Mouse (Mus musculus) embryonic facial prominence, embryonic 10.5 days (tissue): Measurements from ENCODE around the gene Tcea2. TPM values are rescaled to one million over a fixed set of nuclear protein-coding genes. Genes with fewer than 3 reads are reported as not detected.

Experiments
- DNase-seq: peaks from one replicate; pipeline ENCODE4 v3.0.0-alpha.2; 2017; ENCODE audit warnings: low spot score
- H3K27ac ChIP-seq: fragments of 300-500 bp; sonication (generic); replicated peaks from 2 replicates; pipeline ENCODE4 v1.5.1; 2016; ENCODE audit warnings: mild to moderate bottlenecking
- H3K27me3 ChIP-seq: fragments of 300-500 bp; sonication (generic); replicated peaks from 2 replicates; pipeline ENCODE4 v1.6.1; 2016; ENCODE audit warnings: low read depth, mild to moderate bottlenecking; ENCODE audit not compliant: poor library complexity, severe bottlenecking
- H3K36me3 ChIP-seq: fragments of 300-500 bp; sonication (generic); replicated peaks from 2 replicates; pipeline ENCODE4 v1.6.1; 2016; ENCODE audit warnings: mild to moderate bottlenecking, moderate library complexity
- H3K4me1 ChIP-seq: fragments of 300-500 bp; sonication (generic); 2 replicates; pipeline ENCODE4 v1.6.1; 2016
- H3K4me3 ChIP-seq: fragments of 300-500 bp; sonication (generic); 2 replicates; pipeline ENCODE4 v1.5.1; 2016; ENCODE audit warnings: mild to moderate bottlenecking, moderate library complexity
- H3K9me3 ChIP-seq: fragments of 300-500 bp; sonication (generic); 2 replicates; pipeline ENCODE4 v1.6.1; 2016; ENCODE audit warnings: mild to moderate bottlenecking
- WGBS: fragments of 180-500 bp; shearing (Covaris S2); methylation state at CpG from one replicate; pipeline ENCODE4 v1.1.7; 2016; 5-methylcytosine and 5-hydroxymethylcytosine counted together
- polyA plus RNA-seq: library from polyadenylated mRNA; unstranded; fragments of >200 nt; fragmentation: Nextera tagmentation; extraction: Ambion mirVana; gene quantifications from 2 replicates; pipeline ENCODE4 v1.2.1, GENCODE M21; 2016

The Tcea2 gene
- 18.3 and 18.8 TPM in 2 replicates for polyA plus RNA-seq

DNA sequence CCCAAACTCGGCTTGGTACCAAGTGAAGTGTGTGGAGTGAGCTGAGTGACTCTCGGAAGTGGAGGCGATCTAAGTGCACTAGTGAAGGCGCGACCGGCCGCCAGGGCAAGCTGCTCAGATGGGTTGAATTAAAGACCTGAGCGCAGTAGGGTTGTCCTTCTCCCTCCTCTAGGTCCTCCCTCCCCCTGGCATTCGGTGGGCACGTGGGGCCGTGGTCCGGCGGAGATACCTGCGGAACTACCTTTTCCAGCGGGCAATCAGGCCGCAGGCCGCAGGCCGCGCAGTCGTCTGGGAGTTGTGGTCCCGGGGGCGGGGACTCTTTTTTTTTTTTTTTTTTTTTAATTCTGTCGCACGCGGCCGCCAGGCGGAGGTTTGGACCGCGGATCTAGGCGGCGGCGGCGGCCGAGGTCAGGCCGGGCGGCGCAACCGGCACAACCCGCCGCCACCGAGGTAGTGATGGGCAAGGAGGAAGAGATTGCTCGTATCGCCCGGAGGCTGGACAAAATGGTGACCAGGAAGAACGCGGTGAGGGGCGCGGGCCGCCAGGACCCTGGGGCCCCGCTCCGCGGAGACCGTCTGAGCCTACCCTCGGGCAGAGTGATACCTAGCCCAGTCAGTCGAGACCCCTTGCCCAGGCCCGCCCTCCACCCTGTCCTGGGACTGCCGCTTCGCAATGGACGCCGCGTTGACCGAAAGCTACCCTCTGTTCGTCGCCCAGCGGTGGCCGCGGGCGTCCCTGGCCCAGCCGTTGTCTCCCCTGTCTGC is at the start of gene Tcea2:
Gene Tcea2, plus strand, starts transcription at position 360 of the 765 bp plus-strand sequence.
- peak; percentile 86 for DNase-seq
- Histone ChIP-seq H3K27me3 (peaks cover 26% of the 10 kb centered on the region), H3K9me3 (no peaks in the 10 kb centered on the region), H3K27ac (peak within 1 kb of the TSS; percentile 90), H3K4me1 (peaks cover 40% of the 10 kb centered on the region), H3K4me3 (peak within 1 kb of the TSS; percentile 78), H3K36me3 (peaks cover 6% of the 10 kb centered on the region; the same call in 1 of the 2 replicates)
- WGBS: under 1% methylated on average over 69 of the region's 69 CpGs

- 96% methylated on average over 6 of the region's 6 CpGs for WGBS
- DNase-seq: no peak
- Histone ChIP-seq H3K4me3 (no peak overlapping the region), H3K36me3 (peaks cover 89% of the 10 kb centered on the region), H3K27ac (no peak overlapping the region), H3K27me3 (no peaks in the 10 kb centered on the region), H3K4me1 (no peaks in the 10 kb centered on the region), H3K9me3 (no peaks in the 10 kb centered on the region)
These were observed 47.5 kb upstream of the Tcea2 start for GRCm38 (mm10) chr2:181632624-181633023.

- no peak overlapping the region for H3K27ac ChIP-seq
- DNase-seq: no peak
- H3K4me3 ChIP-seq: no peak overlapping the region
- H3K36me3 ChIP-seq: peaks cover 93% of the 10 kb centered on the region
- no peaks in the 10 kb centered on the region for H3K9me3 ChIP-seq
- no peaks in the 10 kb centered on the region for H3K27me3 ChIP-seq
- H3K4me1 ChIP-seq: no peaks in the 10 kb centered on the region
- 85% methylated on average over 3 of the region's 3 CpGs for WGBS
These were observed 44.2 kb upstream of the Tcea2 start for GRCm38 (mm10) chr2:181635865-181636264.

- Histone ChIP-seq H3K4me3 (no peak overlapping the region), H3K9me3 (no peaks in the 10 kb centered on the region), H3K27me3 (no peaks in the 10 kb centered on the region), H3K36me3 (peaks cover 98% of the 10 kb centered on the region), H3K27ac (no peak overlapping the region), H3K4me1 (no peaks in the 10 kb centered on the region)
- 89% methylated on average over 2 of the region's 2 CpGs for WGBS
- peak; percentile 64 for DNase-seq
These were observed 35.7 kb upstream of the Tcea2 start for GRCm38 (mm10) chr2:181644361-181644760.

GRCm38 (mm10) chr2:181645666-181646065 is 34.4 kb upstream of the Tcea2 start:
- H3K27ac ChIP-seq: no peak overlapping the region
- H3K4me1 ChIP-seq: no peaks in the 10 kb centered on the region
- no peaks in the 10 kb centered on the region for H3K9me3 ChIP-seq
- H3K36me3 ChIP-seq: peaks cover 98% of the 10 kb centered on the region
- 83% methylated on average over 3 of the region's 3 CpGs for WGBS
- no peaks in the 10 kb centered on the region for H3K27me3 ChIP-seq
- no peak for DNase-seq
- H3K4me3 ChIP-seq: no peak overlapping the region

DNA sequence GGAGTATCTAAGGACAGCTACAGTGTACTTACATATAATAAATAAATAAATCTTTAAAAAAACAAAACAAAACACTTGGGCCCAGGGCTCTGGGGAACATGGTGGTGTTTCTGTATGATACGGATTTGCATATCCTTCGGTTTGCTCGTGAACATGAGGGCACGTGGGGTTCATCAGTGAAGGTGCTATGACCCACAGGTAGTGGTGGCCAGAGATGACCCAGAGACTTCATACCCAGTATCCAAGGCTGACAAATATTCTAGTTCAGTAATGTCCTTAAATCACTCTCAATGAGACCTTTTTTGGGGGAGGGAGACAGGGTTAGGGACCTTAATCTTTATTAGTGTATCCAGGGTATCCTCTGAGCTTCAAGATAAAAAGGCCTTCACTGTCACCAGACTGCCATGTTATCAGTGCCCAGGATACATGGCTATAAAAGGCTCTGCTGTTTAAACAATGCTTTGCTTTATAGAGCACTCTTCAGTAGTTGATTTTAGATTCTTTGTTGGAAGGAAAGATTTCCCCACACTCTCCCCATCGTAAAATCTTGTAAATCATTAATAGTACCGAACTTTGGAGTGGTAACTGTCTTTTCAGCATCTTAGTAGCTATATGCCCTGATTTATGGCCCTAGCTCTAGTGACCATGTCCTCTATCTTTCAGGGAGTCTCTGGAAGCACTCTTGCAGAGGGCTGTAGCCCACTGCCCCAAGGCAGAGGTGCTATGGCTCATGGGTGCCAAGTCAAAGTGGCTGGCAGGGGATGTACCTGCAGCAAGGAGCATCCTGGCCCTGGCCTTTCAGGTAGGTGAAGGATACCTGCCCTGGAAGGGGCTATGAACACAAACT is 33.3 kb upstream of the Tcea2 start:
- Histone ChIP-seq H3K36me3 (peaks cover 98% of the 10 kb centered on the region), H3K27me3 (no peaks in the 10 kb centered on the region), H3K4me1 (no peaks in the 10 kb centered on the region), H3K4me3 (no peak overlapping the region), H3K27ac (no peak overlapping the region), H3K9me3 (no peaks in the 10 kb centered on the region)
- no peak for DNase-seq
- WGBS: 95% methylated on average over 6 of the region's 6 CpGs

- 93% methylated on average over 10 of the region's 10 CpGs for WGBS
- H3K27me3 ChIP-seq: no peaks in the 10 kb centered on the region
- no peaks in the 10 kb centered on the region for H3K4me1 ChIP-seq
- H3K9me3 ChIP-seq: no peaks in the 10 kb centered on the region
- no peak overlapping the region for H3K27ac ChIP-seq
- peaks cover 100% of the 10 kb centered on the region for H3K36me3 ChIP-seq
- no peak overlapping the region for H3K4me3 ChIP-seq
- DNase-seq: no peak
These were observed 31.2 kb upstream of the Tcea2 start for GRCm38 (mm10) chr2:181648926-181649325.

DNA sequence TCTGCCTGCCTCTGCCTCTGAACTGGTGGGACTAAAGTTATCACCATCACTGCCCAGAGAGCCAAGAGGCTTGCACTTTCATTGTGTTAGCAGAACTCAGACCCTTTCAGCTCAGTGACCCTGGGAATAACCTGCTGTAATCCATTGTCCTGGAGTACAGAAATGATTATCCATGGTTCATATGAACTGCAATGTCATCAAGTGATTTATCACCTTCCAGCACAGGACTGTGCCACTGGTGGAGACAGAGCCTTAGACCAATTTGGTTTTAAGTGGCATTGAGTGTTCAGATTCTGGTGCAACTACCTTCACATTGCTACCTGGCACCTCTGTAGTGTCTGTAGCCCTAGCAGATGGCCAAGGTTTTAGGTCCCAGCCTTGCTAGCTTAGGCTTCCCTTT is 27.0 kb upstream of the Tcea2 start:
- Histone ChIP-seq H3K27me3 (no peaks in the 10 kb centered on the region), H3K27ac (no peak overlapping the region), H3K9me3 (no peaks in the 10 kb centered on the region), H3K4me1 (0 out of 2 replicates have a peak, but pooled peaks cover 4% of the 10 kb centered on the region), H3K36me3 (peaks cover 97% of the 10 kb centered on the region), H3K4me3 (no peak overlapping the region)
- no peak for DNase-seq

- peaks cover 5% of the 10 kb centered on the region; the same call in 1 of the 2 replicates for H3K4me1 ChIP-seq
- H3K36me3 ChIP-seq: peaks cover 92% of the 10 kb centered on the region
These were observed 26.6 kb upstream of the Tcea2 start for GRCm38 (mm10) chr2:181653523-181653922.

DNA sequence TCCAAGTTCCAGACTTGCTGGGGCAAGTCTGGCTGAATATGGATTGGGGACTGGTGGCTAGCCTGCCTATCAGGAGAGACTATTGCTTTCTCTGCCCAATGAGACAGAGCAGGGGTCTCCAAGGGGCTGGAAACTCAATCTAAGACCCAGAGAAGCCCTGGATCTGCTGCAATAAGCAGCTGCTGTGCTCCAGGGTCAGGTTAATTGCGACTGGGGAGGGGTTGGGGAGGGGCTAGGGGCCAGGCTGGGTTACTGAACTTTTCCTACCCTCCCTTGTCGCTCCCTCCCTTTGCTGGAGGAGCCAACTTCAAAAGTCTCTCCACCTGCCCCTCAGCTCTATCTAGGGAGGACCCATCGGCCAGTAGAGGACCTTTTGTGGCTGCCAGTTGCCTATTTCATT is 23.4 kb upstream of the Tcea2 start, which contains the start of gene Gm29797:
Gene Gm29797, plus strand, starts transcription at position 301 of the 400 bp plus-strand sequence.
- Histone ChIP-seq H3K36me3 (peaks cover 60% of the 10 kb centered on the region), H3K9me3 (no peaks in the 10 kb centered on the region)
- WGBS: 71% methylated on average over 3 of the region's 3 CpGs

More at GRCm38 (mm10) chr2:181653523-181653922, 26.6 kb upstream of the Tcea2 start:
- 86% methylated on average over 1 of the region's 1 CpGs for WGBS
- Histone ChIP-seq H3K4me3 (no peak overlapping the region), H3K9me3 (no peaks in the 10 kb centered on the region), H3K27me3 (no peaks in the 10 kb centered on the region), H3K27ac (no peak overlapping the region)
- DNase-seq: no peak

DNA sequence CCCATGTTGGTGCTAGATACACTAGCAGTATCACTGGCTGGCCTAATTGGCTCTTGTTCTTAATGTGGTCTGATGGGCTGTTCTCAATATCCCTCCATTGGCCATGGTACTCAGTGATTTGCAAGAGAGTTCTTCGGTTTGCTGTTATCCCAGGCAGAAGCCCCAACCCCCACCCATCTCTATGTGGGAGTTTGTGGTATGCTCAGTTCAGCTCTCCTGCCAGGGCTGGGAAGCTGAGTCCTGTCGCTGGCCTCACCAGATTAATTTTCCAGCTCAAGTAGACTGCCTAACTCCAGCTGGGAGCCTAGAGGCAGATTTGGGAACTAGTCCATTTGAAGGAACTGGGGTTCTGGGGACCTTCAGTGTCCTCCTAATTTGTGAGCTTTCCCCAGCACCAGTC is 22.7 kb upstream of the Tcea2 start:
- H3K27ac ChIP-seq: no peak overlapping the region
- peaks cover 25% of the 10 kb centered on the region for H3K4me1 ChIP-seq
- H3K27me3 ChIP-seq: no peaks in the 10 kb centered on the region
- H3K9me3 ChIP-seq: no peaks in the 10 kb centered on the region
- WGBS: 81% methylated on average over 2 of the region's 2 CpGs
- peaks cover 53% of the 10 kb centered on the region for H3K36me3 ChIP-seq
- no peak for DNase-seq
- H3K4me3 ChIP-seq: no peak overlapping the region

More for the DNA sequence above, 23.4 kb upstream of the Tcea2 start, which contains the start of gene Gm29797:
- no peak for DNase-seq
- no peak within 1 kb of the TSS for H3K4me3 ChIP-seq
- H3K4me1 ChIP-seq: peaks cover 25% of the 10 kb centered on the region
- no peaks in the 10 kb centered on the region for H3K27me3 ChIP-seq
- no peak within 1 kb of the TSS for H3K27ac ChIP-seq

DNA sequence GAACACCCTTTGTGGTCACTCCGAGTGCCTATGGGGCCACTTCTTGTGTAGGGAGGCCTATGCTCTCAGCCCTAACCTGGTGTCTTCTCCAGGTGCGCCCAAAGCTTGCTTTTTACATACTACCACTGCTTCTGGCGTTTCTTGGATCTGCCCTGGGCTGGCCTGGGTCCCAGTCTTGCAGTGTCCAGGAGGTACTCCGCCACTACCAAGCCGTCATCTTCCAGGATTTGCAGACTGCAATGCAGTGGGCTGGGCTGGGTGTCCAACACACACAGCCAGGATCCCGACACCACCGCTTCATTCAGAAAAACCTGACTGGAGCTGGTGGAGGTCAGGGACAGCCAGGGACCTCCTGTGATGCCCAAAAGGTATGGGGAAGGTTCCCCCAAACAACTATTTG is 21.6 kb upstream of the Tcea2 start:
- peaks cover 42% of the 10 kb centered on the region for H3K36me3 ChIP-seq
- no peak overlapping the region for H3K4me3 ChIP-seq
- no peaks in the 10 kb centered on the region for H3K9me3 ChIP-seq
- no peak for DNase-seq
- no peak overlapping the region for H3K27ac ChIP-seq
- 84% methylated on average over 7 of the region's 7 CpGs for WGBS
- H3K27me3 ChIP-seq: no peaks in the 10 kb centered on the region
- H3K4me1 ChIP-seq: peaks cover 34% of the 10 kb centered on the region
